Mouse (Mus musculus) cerebellum, postnatal 25 days (tissue): ENCODE data around the gene Usf3.

ENCODE experiments used
- DNase-seq, 2 experiments: peaks; one replicate each; pipeline ENCODE4 v3.0.0; 2021; ENCODE audit warnings: mixed read lengths in 2 of 2

Gene Usf3

DNA sequence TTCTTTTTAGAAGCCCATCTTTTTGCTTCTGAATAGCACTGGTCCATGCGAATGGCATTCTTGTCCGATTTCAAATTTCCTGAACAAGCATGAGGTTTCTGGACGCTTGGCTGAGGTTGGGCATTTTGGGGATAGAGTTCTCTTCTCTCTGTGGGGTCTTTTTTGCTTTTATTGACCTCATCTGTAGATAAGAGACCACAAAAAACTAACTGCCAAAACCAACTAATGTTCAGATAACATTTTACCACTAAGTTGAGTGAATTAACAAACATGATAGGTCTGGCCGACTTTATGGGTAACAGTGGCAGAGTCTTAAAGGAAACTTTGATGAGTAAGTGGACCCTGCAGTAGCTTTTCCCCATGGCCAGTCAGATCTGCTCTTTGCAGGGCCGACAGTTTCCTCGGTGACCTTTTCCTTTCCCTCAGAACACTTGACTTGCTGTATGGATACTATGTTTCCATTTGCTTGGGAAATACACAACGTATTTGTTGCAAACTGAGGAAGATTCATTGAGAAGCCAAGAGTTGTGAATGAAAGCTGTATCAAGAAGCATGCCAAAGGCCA, 1.0 kb downstream of the Usf3 start:
- DNase-seq: no peak

DNA sequence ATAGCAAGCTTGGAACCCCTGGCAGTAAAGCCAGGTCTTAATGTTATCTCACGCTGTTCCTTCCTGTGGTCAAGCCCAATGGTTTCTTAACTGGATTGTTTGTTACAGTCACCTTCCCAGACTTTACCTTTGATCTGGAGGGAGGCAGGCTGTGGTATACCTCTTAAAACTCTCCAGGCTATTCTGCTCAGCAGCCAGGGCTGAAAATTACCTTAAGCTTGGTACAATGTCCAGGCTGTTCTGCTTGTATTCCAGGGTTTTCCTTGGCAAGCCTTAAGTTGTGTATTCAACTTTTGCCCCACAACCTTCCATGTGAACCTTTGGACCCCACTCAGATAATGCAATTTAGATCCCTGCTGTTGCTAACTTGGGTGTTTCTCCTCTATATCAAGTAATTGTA, 2.0 kb downstream of the Usf3 start:
- no peak for DNase-seq

DNA sequence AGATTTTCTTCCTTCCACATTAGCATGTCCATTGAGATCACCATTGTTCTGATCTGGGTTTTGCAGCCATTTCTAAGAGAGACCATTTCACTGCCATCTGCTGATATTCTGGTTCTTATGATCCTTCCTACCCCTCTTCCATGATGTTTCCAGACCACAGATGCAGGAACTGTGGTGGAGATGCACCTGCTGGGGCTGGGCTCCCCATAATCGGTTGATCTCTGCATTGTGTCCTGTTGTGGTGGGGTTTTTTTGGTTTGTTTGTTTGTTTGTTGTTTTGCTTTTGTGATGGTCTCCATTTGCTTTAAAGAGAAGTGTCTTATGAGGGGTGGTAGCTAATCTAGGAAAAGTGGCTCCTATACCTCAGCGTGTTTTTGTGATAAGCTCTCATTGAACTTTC, 3.5 kb downstream of the Usf3 start:
- DNase-seq: no peak

- DNase-seq: no peak
Measured at GRCm38 (mm10) chr16:44178555-44178954, 5.5 kb downstream of the Usf3 start.

DNA sequence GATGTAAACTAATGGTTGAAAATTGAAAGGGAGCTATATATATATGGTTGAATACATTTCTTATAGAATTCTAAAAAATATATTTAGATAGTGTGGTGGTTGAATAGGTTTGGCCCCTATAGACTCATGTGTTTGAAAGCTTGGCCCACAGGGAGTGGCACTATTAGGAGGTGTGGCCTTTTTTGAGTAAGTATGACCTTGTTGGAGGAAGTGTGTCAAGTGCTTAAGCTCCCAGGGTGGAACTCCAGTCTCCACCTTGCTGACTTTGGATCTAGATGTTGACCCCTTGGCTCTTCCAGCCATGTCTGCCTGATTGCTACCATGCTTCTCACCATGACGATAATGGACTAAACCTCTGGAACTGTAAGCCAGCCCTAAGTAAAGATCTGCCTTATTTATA, 9.6 kb downstream of the Usf3 start:
- no peak for DNase-seq

DNA sequence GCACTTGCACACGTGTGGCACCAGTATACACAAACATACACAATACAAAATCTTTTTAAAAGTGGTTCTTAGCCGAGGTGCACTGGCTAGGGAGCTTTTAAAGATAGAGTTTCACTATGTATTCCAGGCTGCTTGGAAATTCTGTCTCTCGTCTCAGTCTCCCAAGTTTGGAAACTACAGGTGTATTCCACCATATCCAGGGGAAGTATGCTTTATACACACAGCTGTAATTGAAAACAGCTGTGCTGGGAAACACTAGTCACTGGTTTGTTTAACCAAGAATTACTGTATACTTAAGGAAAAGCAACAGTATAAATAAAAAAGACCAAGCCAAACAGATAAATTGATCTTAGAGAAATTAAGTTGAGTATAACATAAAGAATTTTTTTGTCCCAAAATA, 11.7 kb downstream of the Usf3 start:
- DNase-seq: no peak

GRCm38 (mm10) chr16:44187172-44187571, 14.1 kb downstream of the Usf3 start:
- no peak for DNase-seq

GRCm38 (mm10) chr16:44188766-44189165, 15.7 kb downstream of the Usf3 start:
- DNase-seq: no peak

DNA sequence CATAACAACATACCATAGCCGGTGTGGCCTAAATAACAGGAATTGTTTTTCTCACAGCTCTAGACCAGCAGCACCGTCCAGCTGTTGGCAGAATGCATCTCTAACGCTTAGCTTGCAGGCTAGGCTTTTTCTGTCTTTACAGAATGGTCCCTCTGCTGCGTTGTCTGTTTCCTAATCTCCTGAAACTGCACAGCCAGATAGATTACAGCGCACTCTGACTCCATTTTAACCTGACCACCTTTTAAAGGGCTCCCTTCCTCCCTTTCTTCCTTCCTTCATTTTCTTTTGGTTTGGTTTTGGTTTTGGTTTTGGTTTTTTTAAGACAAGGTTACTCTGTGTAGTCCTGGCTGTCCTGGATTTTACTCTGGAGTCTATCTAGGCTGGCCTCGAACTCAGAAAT, 17.0 kb downstream of the Usf3 start:
- no peak for DNase-seq

GRCm38 (mm10) chr16:44190968-44191367, 17.9 kb downstream of the Usf3 start:
- DNase-seq: peak; percentile 60 to 68

DNA sequence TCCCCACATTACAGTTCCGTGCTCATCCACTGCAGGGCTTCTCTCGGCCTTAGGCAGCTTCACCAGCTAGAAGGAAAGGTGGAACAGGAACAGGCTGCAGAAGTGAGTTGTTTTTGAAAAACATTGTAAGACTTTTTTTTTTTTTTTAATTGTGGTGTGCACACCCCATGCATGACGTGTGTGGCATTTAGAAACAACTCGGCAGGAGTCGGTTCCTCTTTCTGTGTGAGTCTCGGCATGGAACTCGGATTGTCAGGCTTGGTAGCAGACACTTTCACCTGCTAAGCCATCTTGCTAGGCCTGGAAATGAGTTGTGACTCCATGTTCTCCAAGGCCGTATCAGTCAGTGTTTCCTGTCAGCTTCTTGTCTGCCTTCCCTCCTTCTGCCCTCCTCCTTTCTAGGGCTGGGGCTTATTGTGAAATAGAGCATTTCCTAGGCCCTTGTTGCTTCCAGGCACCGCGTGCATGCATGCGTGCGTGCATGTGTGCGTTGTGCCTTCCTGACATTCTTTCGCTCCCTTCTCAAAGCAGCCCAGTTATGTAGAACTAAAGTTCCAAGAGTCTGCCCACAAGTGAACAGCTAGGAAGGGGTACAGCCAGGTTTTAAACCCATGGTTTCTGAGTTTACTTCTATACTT, 26.1 kb downstream of the Usf3 start:
- DNase-seq: no peak

DNA sequence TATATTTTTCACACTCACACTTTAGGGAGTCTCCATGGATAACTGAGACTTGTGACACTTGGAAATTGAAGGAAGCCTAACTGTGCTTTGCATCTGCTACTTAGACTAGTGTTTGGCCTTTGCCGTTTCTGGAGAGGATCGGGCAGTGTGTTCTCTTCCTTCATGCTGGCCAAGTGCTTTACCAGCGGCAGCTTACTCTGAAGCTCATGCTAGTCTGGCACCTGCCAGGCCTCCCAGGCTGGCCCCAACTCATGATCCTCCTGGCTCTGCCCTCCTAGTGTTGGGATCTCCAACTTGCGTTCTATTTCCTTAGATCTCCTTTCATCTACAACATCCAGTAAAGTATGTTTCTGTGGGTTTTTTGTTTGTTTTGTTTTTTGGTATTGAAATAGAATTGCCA, 27.1 kb downstream of the Usf3 start:
- DNase-seq: peak; percentile 45 to 62

DNA sequence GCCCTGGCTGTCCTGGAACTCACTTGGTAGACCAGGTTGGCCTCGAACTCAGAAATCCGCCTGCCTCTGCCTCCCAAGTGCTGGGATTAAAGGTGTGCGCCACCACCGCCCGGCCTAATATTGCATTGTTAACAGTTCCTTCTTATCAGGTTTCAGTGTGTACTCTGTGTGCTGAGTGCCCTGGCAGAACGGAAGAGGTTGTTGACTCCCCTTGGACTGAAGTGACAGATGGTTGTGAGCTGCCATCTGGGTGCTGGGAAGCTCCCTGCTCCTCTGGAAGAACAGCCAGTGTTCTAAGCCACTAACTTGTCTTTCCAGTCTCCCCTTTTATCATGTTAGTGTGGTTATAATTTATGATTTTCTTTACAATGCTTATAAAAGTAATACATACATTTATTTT, 31.3 kb downstream of the Usf3 start:
- DNase-seq: peak; percentile 77 to 80

GRCm38 (mm10) chr16:44205973-44206372, 32.9 kb downstream of the Usf3 start:
- no peak for DNase-seq

GRCm38 (mm10) chr16:44210156-44211053, 37.4 kb downstream of the Usf3 start:
- DNase-seq: peak; percentile 47 to 51

DNA sequence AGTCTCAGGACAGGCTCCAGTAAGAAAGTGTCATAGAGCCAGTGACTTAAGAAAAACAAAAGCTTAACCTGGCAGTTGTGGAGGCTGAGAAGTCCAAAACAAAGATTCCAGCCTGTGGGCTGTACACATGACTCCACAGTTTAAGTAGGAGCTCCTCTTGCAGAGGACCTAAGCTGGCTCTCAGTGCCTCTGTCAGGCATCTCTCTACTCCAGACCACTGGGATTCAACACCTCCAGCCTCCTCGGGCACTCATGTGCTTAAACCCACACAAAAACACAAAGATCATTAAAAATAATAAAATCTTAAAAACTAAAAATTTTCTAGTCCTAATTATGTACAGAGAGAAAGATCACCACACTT, 38.0 kb downstream of the Usf3 start:
- no peak for DNase-seq

GRCm38 (mm10) chr16:44212703-44213102, 39.7 kb downstream of the Usf3 start:
- no peak for DNase-seq

GRCm38 (mm10) chr16:44215513-44215912, 42.5 kb downstream of the Usf3 start:
- DNase-seq: no peak

DNA sequence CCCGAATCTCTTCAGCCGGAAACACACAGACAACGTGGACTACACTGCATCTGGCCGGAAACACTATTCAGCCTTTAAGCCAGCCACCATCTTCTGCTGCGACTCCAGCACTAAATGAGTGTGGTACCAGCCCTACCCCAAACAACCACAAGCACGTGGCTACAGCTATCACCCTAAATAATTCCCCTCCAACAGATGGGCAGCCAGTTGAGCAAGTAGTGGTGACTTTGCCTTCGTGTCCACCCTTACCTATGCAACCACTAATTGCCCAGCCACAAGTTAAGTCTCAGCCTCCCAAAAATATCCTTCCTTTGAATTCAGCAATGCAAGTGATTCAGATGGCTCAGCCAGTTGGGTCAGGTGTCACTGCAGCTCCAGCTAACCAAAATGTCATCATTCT, 43.4 kb downstream of the Usf3 start:
- DNase-seq: no peak

DNA sequence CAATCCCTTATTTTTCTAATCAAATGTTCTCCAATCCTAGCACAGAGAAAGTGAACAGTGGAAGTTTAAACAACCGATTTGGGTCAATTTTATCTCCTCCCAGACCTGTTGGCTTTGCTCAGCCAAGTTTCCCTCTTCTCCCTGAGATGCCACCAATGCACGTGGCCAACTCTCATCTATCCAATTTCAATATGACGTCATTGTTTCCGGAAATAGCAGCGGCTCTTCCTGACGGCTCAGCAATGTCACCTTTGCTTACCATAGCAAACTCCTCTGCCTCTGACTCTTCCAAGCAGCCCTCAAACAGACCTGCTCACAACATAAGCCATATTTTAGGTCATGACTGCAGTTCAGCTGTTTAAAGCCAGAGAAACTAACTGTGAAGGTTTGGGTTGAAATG, 48.4 kb downstream of the Usf3 start:
- peak in 1 of 2 experiments; percentile 33 for DNase-seq

DNA sequence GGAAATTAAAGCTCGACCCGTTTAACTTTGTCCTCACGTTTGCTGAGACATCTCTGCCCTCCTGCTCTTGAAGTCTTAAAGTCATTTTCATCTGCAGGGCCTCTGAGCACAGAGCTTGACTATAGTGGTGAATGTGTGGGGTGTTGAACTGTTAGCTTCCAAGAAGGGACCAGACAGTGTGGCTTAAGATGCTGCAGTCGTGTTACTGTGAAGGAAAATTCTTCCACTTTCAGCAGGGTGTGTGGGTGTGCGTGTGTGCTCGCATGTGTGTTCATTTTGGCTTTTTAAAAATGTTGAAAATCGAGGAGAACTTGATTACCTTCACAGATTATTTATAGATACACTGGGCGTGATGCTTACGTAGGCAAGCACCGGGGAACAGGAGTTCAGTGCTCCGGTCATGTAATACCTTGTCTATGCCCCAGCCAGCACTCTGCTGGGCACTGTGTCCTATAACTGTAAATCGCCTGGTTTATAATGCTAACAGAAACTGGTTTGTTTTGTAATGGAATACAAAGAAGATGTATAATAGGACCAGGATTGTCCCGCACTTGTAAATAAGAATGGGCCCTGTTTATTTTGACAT, 53.8 kb downstream of the Usf3 start:
- DNase-seq: no peak

DNA sequence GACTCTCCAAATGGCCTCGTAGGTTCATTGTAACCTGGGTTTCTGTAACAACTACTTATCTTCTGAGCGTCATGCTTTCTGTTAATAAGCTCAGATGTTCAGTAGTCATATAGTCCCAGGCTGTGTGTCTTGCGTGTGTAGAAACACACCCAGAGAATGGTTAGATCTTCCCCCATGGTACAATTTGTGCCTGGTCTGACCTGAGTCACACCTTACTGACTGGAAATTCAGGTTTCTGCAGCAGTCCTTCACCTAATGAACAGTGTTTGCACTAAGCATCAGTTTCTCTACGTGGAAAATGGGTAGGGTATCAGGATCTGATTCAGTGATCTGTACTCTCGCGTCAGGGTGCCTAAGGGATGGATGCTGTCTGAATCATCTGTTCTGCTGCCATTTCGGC, 60.0 kb downstream of the Usf3 start:
- DNase-seq: no peak

GRCm38 (mm10) chr16:44237836-44238235, 64.8 kb downstream of the Usf3 start:
- peak; percentile 68 to 76 for DNase-seq

DNA sequence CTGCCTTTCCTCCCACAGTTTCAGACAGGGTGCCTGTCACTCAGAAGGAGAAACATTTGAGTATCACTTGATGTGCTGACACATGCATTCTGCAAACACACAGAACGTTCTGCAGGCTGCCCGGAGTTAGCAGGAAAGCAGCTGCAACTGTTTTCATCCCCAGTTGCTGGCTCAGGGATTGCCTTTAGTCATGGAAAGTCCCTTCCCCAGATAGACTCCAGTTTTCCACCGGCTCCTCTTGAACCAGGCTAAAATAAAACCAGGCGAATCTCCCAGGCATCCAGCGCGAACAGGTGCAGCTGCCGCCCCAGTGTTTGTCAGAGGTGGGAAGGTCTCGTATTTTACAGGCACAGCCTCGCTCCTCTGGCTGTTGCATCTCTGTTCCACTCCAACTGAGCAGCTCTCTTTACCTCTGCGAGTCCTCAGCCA, 65.8 kb downstream of the Usf3 start:
- peak in 1 of 2 experiments; percentile 18 for DNase-seq
